Mouse (Mus musculus) stomach, postnatal 0 days (tissue): ENCODE data around the gene Thoc3. TPM values are rescaled to one million over a fixed set of nuclear protein-coding genes. Genes with fewer than 3 reads are reported as not detected.

Experiments
- ATAC-seq: fragments of 200-750 bp; cut with Nextera tagmentation; 2 replicates; pipeline ENCODE4 v1.8.0; 2017; ENCODE audit not compliant: low FRiP score, low TSS enrichment
- DNase-seq: peaks from one replicate; pipeline ENCODE4 v3.0.0-alpha.2; 2016; ENCODE audit warnings: low spot score
- H3K27ac ChIP-seq: fragments of 300-500 bp; sonication (generic); replicated peaks from 2 replicates; pipeline ENCODE4 v1.5.1; 2014; ENCODE audit warnings: mild to moderate bottlenecking, control low read depth
- H3K27me3 ChIP-seq: fragments of 300-500 bp; sonication (generic); 2 replicates; pipeline ENCODE4 v1.6.1; 2014; ENCODE audit warnings: low read length; ENCODE audit not compliant: control insufficient read depth, insufficient read depth
- H3K36me3 ChIP-seq: fragments of 300-500 bp; sonication (generic); 2 replicates; pipeline ENCODE4 v1.6.1; 2014; ENCODE audit warnings: low read length, mixed read lengths; ENCODE audit not compliant: control insufficient read depth, insufficient read depth
- H3K4me1 ChIP-seq: fragments of 300-500 bp; sonication (generic); replicated peaks from 2 replicates; pipeline ENCODE4 v1.6.1; 2014; ENCODE audit warnings: antibody characterized with exemption; ENCODE audit not compliant: control insufficient read depth, insufficient read depth
- H3K4me2 ChIP-seq: fragments of 300-500 bp; sonication (generic); replicated peaks from 2 replicates; pipeline ENCODE4 v1.6.1; 2014; ENCODE audit warnings: low read depth, mild to moderate bottlenecking, control low read depth, moderate library complexity
- H3K4me3 ChIP-seq: fragments of 300-500 bp; sonication (generic); 2 replicates; pipeline ENCODE4 v1.5.1; 2014; ENCODE audit warnings: low read depth, low read length, control low read depth
- H3K9ac ChIP-seq: fragments of 300-500 bp; sonication (generic); 2 replicates; pipeline ENCODE4 v1.6.1; 2014; ENCODE audit warnings: mild to moderate bottlenecking, low read length, control low read depth, mixed read lengths
- H3K9me3 ChIP-seq: fragments of 300-500 bp; sonication (generic); 2 replicates; pipeline ENCODE4 v1.6.1; 2016; ENCODE audit warnings: low read length; ENCODE audit not compliant: control insufficient read depth
- CTCF ChIP-seq: IDR thresholded peaks from 2 replicates; pipeline ENCODE4 v1.5.1; 2016; ENCODE audit warnings: antibody characterized with exemption, low read depth, mild to moderate bottlenecking, moderate library complexity
- EP300 ChIP-seq: optimal IDR thresholded peaks from 2 replicates; pipeline ENCODE3; 2016; ENCODE audit warnings: antibody characterized with exemption
- WGBS: fragments of 180-500 bp; shearing (Covaris S2); extraction: QIAGEN DNeasy Blood & Tissue Kit; methylation state at CpG from one replicate; pipeline ENCODE4 v1.1.7; 2014; 5-methylcytosine and 5-hydroxymethylcytosine counted together
- polyA plus RNA-seq: library from polyadenylated mRNA; unstranded; fragments of >200 nt; fragmentation: Nextera tagmentation; extraction: Ambion mirVana; gene quantifications from 2 replicates; pipeline ENCODE4 v1.2.1, GENCODE M21; 2015

Thoc3 gene
- polyA plus RNA-seq, 1 experiment from 2014 or later: 52.4 TPM

DNA sequence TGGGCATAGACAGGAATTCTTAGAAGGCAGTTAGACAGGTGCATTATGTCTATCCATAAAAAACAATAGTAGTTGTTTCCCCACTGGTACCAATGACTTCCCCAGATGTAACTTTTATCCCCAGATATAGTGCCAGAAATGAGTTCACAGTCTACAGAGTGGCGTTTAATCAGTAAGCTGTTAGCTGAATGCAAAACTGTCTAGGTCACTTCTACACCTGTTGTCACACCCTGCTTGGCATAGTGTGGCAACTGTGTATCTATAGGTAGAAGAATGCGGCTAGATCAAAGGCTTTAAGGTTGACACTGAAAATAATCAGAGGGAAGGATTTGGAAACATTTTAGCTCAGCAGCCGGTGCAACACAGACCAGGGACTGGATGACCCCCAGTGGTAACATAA is 29.8 kb downstream of the Thoc3 start:
- ATAC-seq: 0 out of 2 replicates have a peak, but pooled peaks have one; percentile 39
- no peaks in the 10 kb centered on the region for H3K27me3 ChIP-seq
- no peak for TF ChIP-seq CTCF
- no peak for TF ChIP-seq EP300
- H3K9ac ChIP-seq: no peak overlapping the region
- H3K4me2 ChIP-seq: no peak overlapping the region
- DNase-seq: no peak
- no peaks in the 10 kb centered on the region for H3K36me3 ChIP-seq
- no peak overlapping the region for H3K4me3 ChIP-seq
- H3K9me3 ChIP-seq: no peaks in the 10 kb centered on the region
- no peaks in the 10 kb centered on the region for H3K4me1 ChIP-seq
- H3K27ac ChIP-seq: no peak overlapping the region; the same call in 1 of the 2 replicates
- 36% methylated on average over 3 of the region's 3 CpGs for WGBS

DNA sequence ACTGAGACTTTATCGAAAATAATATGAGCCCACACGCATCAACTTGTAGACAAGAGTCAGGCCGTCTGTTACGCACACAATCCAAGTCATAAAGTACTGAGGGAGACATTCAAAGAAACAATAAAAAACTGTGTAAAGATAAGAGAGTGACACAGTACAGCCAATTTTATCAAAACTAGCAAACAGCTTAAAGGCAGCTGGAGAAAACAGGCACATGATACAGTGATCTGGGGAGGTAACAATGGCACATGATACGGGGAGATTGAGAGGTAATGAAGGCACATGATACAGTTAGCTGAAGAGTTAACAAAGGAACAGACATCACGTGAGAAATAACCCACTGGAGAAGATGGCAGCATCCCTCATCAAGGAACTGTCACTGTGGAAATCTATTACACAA is 31.6 kb downstream of the Thoc3 start:
- H3K27ac ChIP-seq: no peak overlapping the region
- no peak for DNase-seq
- no peaks in the 10 kb centered on the region for H3K36me3 ChIP-seq
- no peaks in the 10 kb centered on the region for H3K27me3 ChIP-seq
- H3K9me3 ChIP-seq: no peaks in the 10 kb centered on the region
- no peak overlapping the region for H3K4me2 ChIP-seq
- WGBS: 64% methylated on average over 6 of the region's 6 CpGs
- no peaks in the 10 kb centered on the region for H3K4me1 ChIP-seq
- ATAC-seq: no peak
- H3K9ac ChIP-seq: no peak overlapping the region
- H3K4me3 ChIP-seq: no peak overlapping the region
- no peak for TF ChIP-seq EP300
- no peak for TF ChIP-seq CTCF

DNA sequence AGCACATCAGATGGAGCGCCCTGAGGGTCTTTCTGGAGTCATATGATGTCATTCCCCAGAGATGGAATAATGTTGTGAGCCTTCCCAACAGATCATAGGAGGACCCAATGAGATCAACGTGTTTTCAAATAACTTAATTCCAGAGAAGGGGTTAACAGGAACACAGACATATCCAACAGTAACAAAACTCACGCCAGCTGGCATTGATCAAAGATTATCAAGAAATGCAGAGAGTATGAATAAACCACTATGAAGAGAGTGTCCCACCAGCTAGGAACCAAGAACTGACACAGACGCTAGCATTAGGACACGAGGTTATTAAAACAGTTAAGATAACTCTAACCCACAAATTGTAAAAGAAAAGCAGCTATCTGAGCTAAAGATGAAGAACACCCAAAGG is 32.0 kb downstream of the Thoc3 start:
- Histone ChIP-seq H3K4me1 (no peaks in the 10 kb centered on the region), H3K36me3 (no peaks in the 10 kb centered on the region), H3K4me2 (no peak overlapping the region), H3K4me3 (no peak overlapping the region), H3K27me3 (no peaks in the 10 kb centered on the region), H3K9ac (no peak overlapping the region), H3K27ac (no peak overlapping the region), H3K9me3 (no peaks in the 10 kb centered on the region)
- no peak for ATAC-seq
- DNase-seq: no peak
- TF ChIP-seq EP300: no peak
- TF ChIP-seq CTCF: no peak
- 49% methylated on average over 5 of the region's 5 CpGs for WGBS

DNA sequence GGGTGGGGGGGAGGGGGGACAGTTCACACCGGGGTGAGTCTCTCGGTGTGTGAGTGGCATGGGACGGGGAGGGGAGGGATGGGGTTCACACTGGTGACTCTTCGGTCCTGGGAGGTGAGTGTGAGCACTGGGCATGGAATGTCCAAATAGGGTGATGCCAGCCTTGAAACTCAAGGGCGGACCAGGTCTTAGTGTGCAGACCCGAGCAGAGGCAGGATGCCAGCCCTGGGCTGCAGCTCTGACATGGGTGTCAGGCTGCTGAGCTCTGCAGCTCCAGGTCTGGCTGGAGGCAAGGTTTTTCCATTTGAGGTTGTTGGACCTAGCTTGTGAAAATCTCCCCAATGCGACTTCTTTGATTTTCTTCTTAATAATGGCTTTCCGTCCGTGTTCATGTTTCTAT is 37.5 kb downstream of the Thoc3 start:
- 78% methylated on average over 9 of the region's 9 CpGs for WGBS
- H3K27me3 ChIP-seq: no peaks in the 10 kb centered on the region
- TF ChIP-seq CTCF: no peak
- no peak for TF ChIP-seq EP300
- no peak overlapping the region for H3K4me2 ChIP-seq
- no peak for DNase-seq
- no peaks in the 10 kb centered on the region for H3K4me1 ChIP-seq
- no peaks in the 10 kb centered on the region for H3K9me3 ChIP-seq
- no peak overlapping the region for H3K27ac ChIP-seq
- H3K36me3 ChIP-seq: no peaks in the 10 kb centered on the region
- ATAC-seq: no peak
- no peak overlapping the region for H3K9ac ChIP-seq
- no peak overlapping the region for H3K4me3 ChIP-seq

DNA sequence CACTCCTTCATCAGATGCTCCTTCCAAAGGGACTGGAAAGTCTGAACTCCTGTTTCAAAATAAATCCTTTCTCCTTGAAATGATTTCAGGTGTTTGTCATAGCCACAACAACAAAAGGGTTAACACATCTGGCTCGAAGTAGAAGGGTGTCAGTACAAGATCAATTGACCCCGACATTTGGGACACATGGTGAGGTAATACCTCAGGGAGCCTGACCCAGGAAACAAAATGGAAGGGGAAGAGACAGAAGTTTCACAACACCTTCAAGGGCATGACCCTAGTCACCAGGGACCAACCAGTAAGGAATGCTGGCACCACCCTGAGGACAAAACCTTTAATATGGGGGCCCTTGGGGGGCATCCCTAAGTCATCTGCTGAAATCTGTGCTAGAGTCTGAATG is 38.6 kb downstream of the Thoc3 start:
- ATAC-seq (no peak), DNase-seq (no peak)
- 24% methylated on average over 2 of the region's 2 CpGs for WGBS

DNA sequence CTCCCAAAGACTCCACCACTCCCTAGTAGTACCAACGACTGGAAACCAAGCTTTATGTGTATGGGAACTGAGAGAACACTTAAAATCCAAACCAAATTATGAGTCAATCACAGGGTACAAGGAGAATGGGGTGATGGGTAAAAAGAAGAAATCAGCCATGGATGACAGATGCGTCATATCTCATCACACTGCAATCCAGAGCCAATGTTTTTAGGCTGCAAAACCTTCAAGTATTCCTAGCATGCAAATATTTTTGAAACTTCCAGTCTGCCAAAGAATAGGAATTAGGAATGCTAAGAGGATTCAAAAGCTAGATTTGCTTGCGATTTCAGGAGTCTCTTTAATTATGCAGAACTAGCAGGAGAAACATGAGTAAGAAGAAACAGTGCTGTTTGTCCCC is 39.9 kb downstream of the Thoc3 start:
- H3K36me3 ChIP-seq: no peaks in the 10 kb centered on the region
- no peak for ATAC-seq

More for the DNA sequence above, 38.6 kb downstream of the Thoc3 start:
- Histone ChIP-seq H3K4me3 (no peak overlapping the region), H3K36me3 (no peaks in the 10 kb centered on the region), H3K27me3 (no peaks in the 10 kb centered on the region), H3K9ac (no peak overlapping the region), H3K9me3 (no peaks in the 10 kb centered on the region), H3K27ac (no peak overlapping the region), H3K4me2 (no peak overlapping the region), H3K4me1 (0 out of 2 replicates have a peak, but pooled peaks cover 2% of the 10 kb centered on the region)
- TF ChIP-seq EP300: no peak
- no peak for TF ChIP-seq CTCF

More for the DNA sequence above, 39.9 kb downstream of the Thoc3 start:
- TF ChIP-seq EP300 (no peak), CTCF (no peak)
- DNase-seq: no peak
- no peaks in the 10 kb centered on the region for H3K9me3 ChIP-seq
- H3K4me1 ChIP-seq: 0 out of 2 replicates have a peak, but pooled peaks cover 2% of the 10 kb centered on the region
- H3K4me2 ChIP-seq: no peak overlapping the region
- no peak overlapping the region for H3K9ac ChIP-seq
- no peaks in the 10 kb centered on the region for H3K27me3 ChIP-seq
- 72% methylated on average over 3 of the region's 3 CpGs for WGBS
- H3K27ac ChIP-seq: no peak overlapping the region
- no peak overlapping the region for H3K4me3 ChIP-seq
